Mouse (Mus musculus): ENCODE data around the gene Brinp2.

DNA sequence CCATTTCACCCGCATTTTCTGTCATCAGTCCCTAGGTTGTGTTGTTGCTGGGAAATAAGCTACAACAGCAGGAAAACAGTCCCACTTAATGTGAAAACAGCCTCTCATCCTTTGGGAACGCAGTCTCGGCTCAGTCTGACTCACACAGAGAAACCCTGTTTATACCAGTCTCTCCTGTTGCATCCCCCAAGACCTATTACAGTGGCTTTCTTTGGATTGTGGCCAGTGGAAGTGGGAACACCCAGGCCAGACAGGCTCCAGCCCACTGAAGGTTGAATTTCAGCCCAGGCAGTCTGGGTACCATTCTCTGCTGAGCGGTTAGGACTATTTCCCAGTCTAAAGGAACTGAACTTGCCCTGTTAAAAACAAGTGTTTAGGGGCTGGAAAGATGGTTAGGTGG is 142.4 kb downstream of the Brinp2 start:
- TF ChIP-seq BHLHE40 (IDR thresholded peaks at IDR 0.05; ENCODE audit: borderline replicate concordance, low read depth, low read length) (no peak), POLR2AphosphoS2 (IDR thresholded peaks at IDR 0.05; ENCODE audit: low read length) (no peak), CHD2 (IDR thresholded peaks at IDR 0.05; ENCODE audit: low read length) (no peak), CTCF (IDR thresholded peaks at IDR 0.05 in 2 of 3, conservative IDR thresholded peaks at IDR 0.05 in 1 of 3; ENCODE audit: control insufficient read depth in 1 of 3, insufficient read depth in 1 of 3, low read depth in 2 of 3, low read length in 3 of 3, poor library complexity in 1 of 3, severe bottlenecking in 1 of 3) (no peak), GATA1 (IDR thresholded peaks at IDR 0.05; ENCODE audit: low read depth, low read length) (no peak), NRF1 (IDR thresholded peaks at IDR 0.05; ENCODE audit: insufficient read depth, low read depth, low read length, poor library complexity, severe bottlenecking) (no peak), RCOR1 (IDR thresholded peaks at IDR 0.05; ENCODE audit: low read depth, low read length) (no peak), SMC3 (IDR thresholded peaks at IDR 0.05; ENCODE audit: low read depth, low read length) (no peak)
